Mouse (Mus musculus) ES-E14 (cell line): ENCODE data around the gene Fam198b. TPM values are rescaled to one million over a fixed set of nuclear protein-coding genes. Genes with fewer than 3 reads are reported as not detected.

Experiments
- DNase-seq: peaks from one replicate; pipeline ENCODE4 v3.0.0-alpha.2; 2013; ENCODE audit warnings: low read depth, low spot score
- H3K27ac ChIP-seq: 2 replicates; pipeline ENCODE4 v1.5.1; 2012; ENCODE audit warnings: low read depth, mild to moderate bottlenecking, low read length, moderate library complexity, mixed read lengths; ENCODE audit not compliant: poor library complexity, insufficient read depth, severe bottlenecking
- H3K36me3 ChIP-seq: 2 replicates; pipeline ENCODE4 v1.6.1; 2012; ENCODE audit warnings: mild to moderate bottlenecking, low read length, moderate library complexity, mixed read lengths; ENCODE audit not compliant: control insufficient read depth, poor library complexity, insufficient read depth, severe bottlenecking
- H3K4me1 ChIP-seq, 2 experiments: fragments of 150-350 bp in 1 of 2; sonication (generic) in 1 of 2; 2 replicates each; pipeline ENCODE4 v1.6.1; 2012; ENCODE audit warnings: low read length in 2 of 2, mild to moderate bottlenecking in 1 of 2, mixed read lengths in 1 of 2; ENCODE audit not compliant: control insufficient read depth in 2 of 2, insufficient read depth in 2 of 2, poor library complexity in 1 of 2
- H3K4me3 ChIP-seq, 2 experiments: fragments of 150-350 bp in 1 of 2; sonication (generic) in 1 of 2; 2 replicates each; pipeline ENCODE4 v1.5.1; 2012; ENCODE audit warnings: low read length in 2 of 2, low read depth in 1 of 2, mild to moderate bottlenecking in 1 of 2, mixed read lengths in 1 of 2; ENCODE audit not compliant: insufficient read depth in 1 of 2, poor library complexity in 1 of 2, severe bottlenecking in 1 of 2
- H3K9ac ChIP-seq: 2 replicates; pipeline ENCODE4 v1.6.1; 2012; ENCODE audit warnings: low read depth, mild to moderate bottlenecking, low read length, mixed read lengths; ENCODE audit not compliant: poor library complexity, insufficient read depth, severe bottlenecking
- H3K9me3 ChIP-seq: fragments of 150-350 bp; sonication (generic); 2 replicates; pipeline ENCODE4 v1.6.1; 2012; ENCODE audit warnings: low read depth, mild to moderate bottlenecking, low read length; ENCODE audit not compliant: control insufficient read depth, insufficient read depth
- CHD2 ChIP-seq: IDR thresholded peaks from 2 replicates; pipeline ENCODE4 v1.6.1; 2014; ENCODE audit warnings: mild to moderate bottlenecking, low read depth, low read length, inconsistent platforms
- HCFC1 ChIP-seq: IDR thresholded peaks from 2 replicates; pipeline ENCODE4 v1.6.1; 2012; ENCODE audit warnings: low read length, inconsistent platforms, borderline replicate concordance; ENCODE audit not compliant: insufficient read depth
- MAFK ChIP-seq: IDR thresholded peaks from 2 replicates; pipeline ENCODE4 v1.6.1; 2014; ENCODE audit warnings: mild to moderate bottlenecking, low read depth, low read length, inconsistent platforms; ENCODE audit not compliant: insufficient read depth
- ZC3H11A ChIP-seq: IDR thresholded peaks from 2 replicates; pipeline ENCODE4 v1.6.1; 2012; ENCODE audit warnings: low read depth, mild to moderate bottlenecking, inconsistent platforms, low read length, borderline replicate concordance
- ZNF384 ChIP-seq: IDR thresholded peaks from 2 replicates; pipeline ENCODE4 v1.6.1; 2012; ENCODE audit warnings: low read depth, low read length, inconsistent platforms
- in situ Hi-C, 2 experiments: fragments of 600-800 bp; cut with MboI; formaldehyde crosslinking; loops; one replicate each; pipeline ENCODE4 v1.15.1; 2025; ENCODE audit warnings: low sequenced_read_pairs in 2 of 2, inconsistent platforms in 1 of 2; ENCODE audit not compliant: unreplicated experiment in 2 of 2
- total RNA-seq: library from RNA; depleted of rRNA; stranded (reverse); fragments of 300-350 nt; gene quantifications from 2 replicates; pipeline ENCODE4 v1.2.3, GENCODE M21; 2012

The Fam198b gene
- total RNA-seq, 1 experiment = 16.5 TPM

GRCm38 (mm10) chr3:79901734-79902133 lies 17.4 kb downstream of the Fam198b start:
- Histone ChIP-seq H3K36me3 (no peaks in the 10 kb centered on the region), H3K4me1 (no peaks in the 10 kb centered on the region; a peak in 1 of 4 replicates), H3K27ac (no peak overlapping the region), H3K9me3 (no peaks in the 10 kb centered on the region), H3K9ac (no peak overlapping the region), H3K4me3 (no peak overlapping the region)
- in situ Hi-C loops = no loop called here
- TF ChIP-seq ZC3H11A (no peak), HCFC1 (no peak), ZNF384 (no peak), MAFK (no peak), CHD2 (no peak)
- DNase-seq = no peak

- H3K9me3 ChIP-seq = no peaks in the 10 kb centered on the region
- H3K36me3 ChIP-seq = no peaks in the 10 kb centered on the region
- no peak overlapping the region for H3K27ac ChIP-seq
- H3K4me1 ChIP-seq = peaks cover 2 to 6% of the 10 kb centered on the region in 2 experiments; a peak in 2 of 4 replicates
- TF ChIP-seq HCFC1 (no peak), CHD2 (no peak), MAFK (no peak), ZC3H11A (no peak), ZNF384 (no peak)
- no peak for DNase-seq
- H3K9ac ChIP-seq = no peak overlapping the region
- no peak overlapping the region for H3K4me3 ChIP-seq
- in situ Hi-C loops = no loop called here
Measured at GRCm38 (mm10) chr3:79903803-79904202, 19.5 kb downstream of the Fam198b start.

- no peak overlapping the region for H3K9ac ChIP-seq
- no peak for TF ChIP-seq CHD2
- TF ChIP-seq ZNF384 = no peak
- H3K4me1 ChIP-seq = peaks cover 2 to 7% of the 10 kb centered on the region in 2 experiments; a peak in 2 of 4 replicates
- DNase-seq = no peak
- in situ Hi-C loops = no loop called here
- H3K36me3 ChIP-seq = no peaks in the 10 kb centered on the region
- H3K9me3 ChIP-seq = no peaks in the 10 kb centered on the region
- no peak overlapping the region for H3K4me3 ChIP-seq
- no peak overlapping the region for H3K27ac ChIP-seq
Measured at GRCm38 (mm10) chr3:79904238-79904757, 20.0 kb downstream of the Fam198b start.

- in situ Hi-C loops = no loop called here
- TF ChIP-seq HCFC1 (no peak), MAFK (no peak), ZNF384 (no peak), ZC3H11A (no peak), CHD2 (no peak)
- no peaks in the 10 kb centered on the region for H3K9me3 ChIP-seq
- peaks cover 3 to 7% of the 10 kb centered on the region in 2 experiments; a peak in 2 of 4 replicates for H3K4me1 ChIP-seq
- H3K36me3 ChIP-seq = no peaks in the 10 kb centered on the region
- no peak overlapping the region for H3K4me3 ChIP-seq
- H3K9ac ChIP-seq = no peak overlapping the region
- DNase-seq = no peak
- H3K27ac ChIP-seq = no peak overlapping the region
Measured at GRCm38 (mm10) chr3:79905397-79905796, 21.1 kb downstream of the Fam198b start.

GRCm38 (mm10) chr3:79906250-79907045 lies 22.1 kb downstream of the Fam198b start:
- no peak overlapping the region for H3K4me3 ChIP-seq
- no peak for TF ChIP-seq ZNF384
- TF ChIP-seq ZC3H11A = no peak
- TF ChIP-seq HCFC1 = no peak
- no peak for TF ChIP-seq MAFK
- TF ChIP-seq CHD2 = no peak
- no peaks in the 10 kb centered on the region for H3K9me3 ChIP-seq
- in situ Hi-C loops = no loop called here
- peaks cover 5 to 7% of the 10 kb centered on the region in 2 experiments; a peak in 3 of 4 replicates for H3K4me1 ChIP-seq
- no peak overlapping the region for H3K27ac ChIP-seq
- H3K9ac ChIP-seq = no peak overlapping the region
- no peaks in the 10 kb centered on the region for H3K36me3 ChIP-seq
- no peak for DNase-seq
